Mouse (Mus musculus): ENCODE measurements around the gene St6gal2. TPM values are rescaled to one million over a fixed set of nuclear protein-coding genes. Genes with fewer than 3 reads are reported as not detected.

St6gal2 gene
- total RNA-seq, 2 experiments from 2014 or later: not detected

Other genes starting within 250 kb of the St6gal2 start
- gene Vmn2r118, start 179.8 kb downstream of the St6gal2 start, total RNA-seq (2021): not detected